Mouse (Mus musculus) erythroblast, embryonic 14.5 days (primary cell): ENCODE measurements around the gene Klhl7. TPM values are rescaled to one million over a fixed set of nuclear protein-coding genes. Genes with fewer than 3 reads are reported as not detected.

Experiments
- H3K27me3 ChIP-seq: 2 replicates; pipeline ENCODE4 v1.6.1; 2012; ENCODE audit warnings: inconsistent platforms; ENCODE audit not compliant: control insufficient read depth
- H3K36me3 ChIP-seq: 2 replicates; pipeline ENCODE4 v1.6.1; 2012; ENCODE audit warnings: mild to moderate bottlenecking, inconsistent platforms; ENCODE audit not compliant: control insufficient read depth
- H3K4me1 ChIP-seq: 2 replicates; pipeline ENCODE4 v1.6.1; 2012; ENCODE audit warnings: inconsistent platforms; ENCODE audit not compliant: control insufficient read depth
- H3K4me3 ChIP-seq: replicated peaks from 2 replicates; pipeline ENCODE3; 2012; ENCODE audit warnings: moderate library complexity, mild to moderate bottlenecking, inconsistent platforms
- H3K9me3 ChIP-seq: 2 replicates; pipeline ENCODE4 v1.6.1; 2012; ENCODE audit warnings: low read length, inconsistent platforms, mixed read lengths; ENCODE audit not compliant: control insufficient read depth
- GATA1 ChIP-seq: IDR thresholded peaks from 2 replicates; pipeline ENCODE4 v1.6.1; 2012; ENCODE audit warnings: low read length, inconsistent platforms, mixed read lengths
- TAL1 ChIP-seq: IDR thresholded peaks from 3 replicates; pipeline ENCODE4 v1.6.1; 2012; ENCODE audit warnings: low read length, inconsistent platforms, mixed read lengths
- polyA plus RNA-seq: library from polyadenylated mRNA; stranded (reverse); fragments of >175 nt; gene quantifications from 2 replicates; pipeline ENCODE4 v1.2.3, GENCODE M21; 2012

Gene Klhl7
- polyA plus RNA-seq, 1 experiment: 0.42 TPM

GRCm38 (mm10) chr5:24063545-24063944, 36.9 kb upstream of the Klhl7 start:
- Histone ChIP-seq H3K4me1 (no peaks in the 10 kb centered on the region), H3K9me3 (no peaks in the 10 kb centered on the region), H3K27me3 (no peaks in the 10 kb centered on the region; the same call in 1 of the 2 replicates)

GRCm38 (mm10) chr5:24068955-24069354, 31.4 kb upstream of the Klhl7 start:
- no peak overlapping the region for H3K4me3 ChIP-seq
- no peaks in the 10 kb centered on the region for H3K4me1 ChIP-seq
- H3K9me3 ChIP-seq: no peaks in the 10 kb centered on the region
- TF ChIP-seq GATA1 (no peak), TAL1 (no peak)
- H3K36me3 ChIP-seq: no peaks in the 10 kb centered on the region
- H3K27me3 ChIP-seq: no peaks in the 10 kb centered on the region

More at GRCm38 (mm10) chr5:24063545-24063944, 36.9 kb upstream of the Klhl7 start:
- Histone ChIP-seq H3K4me3 (no peak overlapping the region), H3K36me3 (no peaks in the 10 kb centered on the region)
- TF ChIP-seq TAL1 (no peak), GATA1 (no peak)

- H3K27me3 ChIP-seq: no peaks in the 10 kb centered on the region
- H3K4me3 ChIP-seq: no peak overlapping the region
- TF ChIP-seq TAL1 (no peak), GATA1 (no peak)
Measured at GRCm38 (mm10) chr5:24072031-24072430, 28.4 kb upstream of the Klhl7 start.

GRCm38 (mm10) chr5:24076986-24077718, 23.3 kb upstream of the Klhl7 start:
- H3K4me3 ChIP-seq: peak overlapping the region; percentile 19
- no peaks in the 10 kb centered on the region for H3K4me1 ChIP-seq
- no peaks in the 10 kb centered on the region for H3K9me3 ChIP-seq
- H3K36me3 ChIP-seq: no peaks in the 10 kb centered on the region
- TF ChIP-seq TAL1 (no peak), GATA1 (no peak)
- H3K27me3 ChIP-seq: peaks cover 24% of the 10 kb centered on the region

More at GRCm38 (mm10) chr5:24072031-24072430, 28.4 kb upstream of the Klhl7 start:
- Histone ChIP-seq H3K36me3 (no peaks in the 10 kb centered on the region), H3K9me3 (no peaks in the 10 kb centered on the region), H3K4me1 (no peaks in the 10 kb centered on the region)

GRCm38 (mm10) chr5:24077739-24078306, 22.6 kb upstream of the Klhl7 start:
- Histone ChIP-seq H3K9me3 (no peaks in the 10 kb centered on the region), H3K27me3 (peaks cover 24% of the 10 kb centered on the region), H3K4me1 (no peaks in the 10 kb centered on the region), H3K36me3 (no peaks in the 10 kb centered on the region), H3K4me3 (no peak overlapping the region)
- TF ChIP-seq GATA1 (no peak), TAL1 (no peak)

- TF ChIP-seq TAL1 (no peak), GATA1 (no peak)
- Histone ChIP-seq H3K27me3 (peaks cover 25% of the 10 kb centered on the region), H3K36me3 (no peaks in the 10 kb centered on the region), H3K4me3 (no peak overlapping the region), H3K9me3 (no peaks in the 10 kb centered on the region), H3K4me1 (no peaks in the 10 kb centered on the region)
Measured at GRCm38 (mm10) chr5:24078420-24079179, 21.8 kb upstream of the Klhl7 start.

- no peaks in the 10 kb centered on the region for H3K36me3 ChIP-seq
- no peak overlapping the region for H3K4me3 ChIP-seq
- no peaks in the 10 kb centered on the region for H3K4me1 ChIP-seq
- TF ChIP-seq GATA1 (no peak), TAL1 (no peak)
- H3K27me3 ChIP-seq: peaks cover 25% of the 10 kb centered on the region
- H3K9me3 ChIP-seq: no peaks in the 10 kb centered on the region
Measured at GRCm38 (mm10) chr5:24080826-24081225, 19.6 kb upstream of the Klhl7 start.

GRCm38 (mm10) chr5:24084835-24085234, 15.6 kb upstream of the Klhl7 start:
- Histone ChIP-seq H3K9me3 (no peaks in the 10 kb centered on the region), H3K27me3 (peaks cover 15% of the 10 kb centered on the region), H3K4me1 (no peaks in the 10 kb centered on the region), H3K4me3 (no peak overlapping the region), H3K36me3 (no peaks in the 10 kb centered on the region)
- TF ChIP-seq TAL1 (no peak), GATA1 (no peak)

GRCm38 (mm10) chr5:24086241-24086640, 14.2 kb upstream of the Klhl7 start:
- TF ChIP-seq GATA1 (no peak), TAL1 (no peak)
- Histone ChIP-seq H3K4me3 (no peak overlapping the region), H3K9me3 (no peaks in the 10 kb centered on the region), H3K36me3 (no peaks in the 10 kb centered on the region), H3K4me1 (no peaks in the 10 kb centered on the region), H3K27me3 (peaks cover 4% of the 10 kb centered on the region)
